Mouse (Mus musculus) spleen, postnatal 4 days (tissue): ENCODE data around the gene Nr5a1.

Experiments used
- DNase-seq, 2 experiments: peaks; one replicate each; pipeline ENCODE4 v3.0.0; 2022; ENCODE audit warnings: low spot score in 2 of 2

The Nr5a1 gene

DNA sequence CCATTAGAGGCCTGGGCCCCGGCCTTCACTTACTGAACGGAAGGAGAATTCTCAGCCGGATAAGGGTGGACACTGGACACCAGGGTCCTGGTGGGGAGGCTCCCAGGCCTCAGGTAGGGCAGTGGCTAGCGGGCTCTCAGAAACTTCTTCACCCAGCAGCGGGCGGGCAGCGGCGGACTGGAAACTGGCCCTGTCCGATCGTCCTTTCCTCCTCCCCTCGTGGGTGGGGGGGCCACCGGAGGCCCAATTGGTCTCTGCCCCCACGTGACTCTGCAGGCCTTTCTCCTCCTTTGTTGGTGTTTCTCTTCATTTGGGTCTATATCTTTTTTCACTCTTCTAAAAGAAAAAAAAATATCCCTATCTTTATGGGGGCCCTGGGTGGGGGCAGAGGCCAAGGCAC is at the start of gene Nr5a1:
Gene Nr5a1, minus strand, starts transcription at position 219 of the 400 bp plus-strand sequence.
- DNase-seq: no peak

DNA sequence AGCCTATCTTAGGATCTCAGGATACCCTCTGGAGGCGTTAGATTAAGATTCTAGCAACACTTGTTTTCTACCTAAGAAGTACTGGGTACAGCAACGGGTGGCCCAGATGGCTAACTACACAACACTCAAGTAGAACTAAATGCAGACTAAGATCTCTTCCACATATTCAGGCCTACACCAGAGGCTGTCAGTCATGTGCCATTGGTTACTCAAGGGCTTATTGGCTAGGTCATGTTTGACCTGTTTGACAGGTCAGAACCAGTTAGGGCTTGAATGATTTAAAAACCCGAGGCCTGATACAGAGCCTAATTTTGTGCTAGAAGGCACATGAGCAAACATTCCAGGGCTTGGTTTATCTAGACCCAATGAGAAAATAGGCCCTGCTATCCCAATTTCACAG is 25.5 kb upstream of the Nr5a1 start:
- no peak for DNase-seq

DNA sequence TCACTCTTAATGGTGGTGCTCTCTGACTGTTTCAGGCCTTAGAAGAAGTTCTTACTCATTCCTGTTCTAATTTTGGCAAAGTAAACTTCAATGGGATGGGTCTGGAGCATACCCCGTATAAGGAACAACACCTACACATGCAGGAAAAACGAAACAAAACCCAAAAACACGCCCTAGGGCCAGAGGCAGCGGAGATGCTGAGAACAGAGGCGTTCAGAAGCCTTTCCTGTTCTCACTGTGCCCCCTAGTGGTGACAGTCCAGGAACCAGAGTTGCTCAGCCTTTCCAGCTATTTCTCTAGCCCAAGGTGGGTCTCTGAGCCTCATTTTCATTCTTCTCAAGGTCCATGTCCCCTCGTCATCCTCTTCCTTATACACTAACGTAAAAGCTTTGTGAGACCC is 25.1 kb upstream of the Nr5a1 start:
- DNase-seq: peak; percentile 44 to 84

DNA sequence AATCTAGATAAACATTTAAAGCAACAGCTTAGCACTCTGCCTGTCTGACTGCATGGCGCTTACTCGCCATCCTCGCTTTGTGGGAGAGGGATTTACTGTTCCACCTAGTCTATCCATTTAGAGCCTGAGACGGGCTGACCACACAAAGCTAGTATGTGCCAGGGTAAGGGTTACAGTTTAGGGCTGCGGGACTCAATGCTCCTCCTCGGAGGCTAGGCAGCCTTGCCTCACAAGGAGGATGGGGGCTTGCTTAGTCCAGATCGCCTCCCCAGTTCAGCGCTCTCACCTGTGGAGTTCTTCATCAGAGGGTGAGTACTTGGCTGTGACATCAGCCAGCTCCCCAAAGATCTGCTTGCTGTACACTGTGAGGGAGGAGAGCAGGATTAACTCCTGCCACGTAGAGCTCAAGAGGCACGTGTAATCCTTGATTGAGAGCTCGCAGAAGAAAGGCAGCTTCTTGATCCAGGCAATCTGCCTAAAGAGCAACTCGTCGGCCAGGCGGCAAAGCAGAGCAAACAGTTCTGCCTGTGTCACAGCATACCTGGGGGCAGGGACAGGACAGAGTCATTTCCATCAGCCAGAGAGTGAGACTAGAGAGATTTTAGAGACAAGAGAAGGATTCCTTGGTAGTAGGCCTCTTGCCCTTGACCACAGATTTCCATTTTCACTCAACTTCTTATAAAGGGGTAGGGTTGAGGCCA is 24.4 kb upstream of the Nr5a1 start:
- no peak for DNase-seq

DNA sequence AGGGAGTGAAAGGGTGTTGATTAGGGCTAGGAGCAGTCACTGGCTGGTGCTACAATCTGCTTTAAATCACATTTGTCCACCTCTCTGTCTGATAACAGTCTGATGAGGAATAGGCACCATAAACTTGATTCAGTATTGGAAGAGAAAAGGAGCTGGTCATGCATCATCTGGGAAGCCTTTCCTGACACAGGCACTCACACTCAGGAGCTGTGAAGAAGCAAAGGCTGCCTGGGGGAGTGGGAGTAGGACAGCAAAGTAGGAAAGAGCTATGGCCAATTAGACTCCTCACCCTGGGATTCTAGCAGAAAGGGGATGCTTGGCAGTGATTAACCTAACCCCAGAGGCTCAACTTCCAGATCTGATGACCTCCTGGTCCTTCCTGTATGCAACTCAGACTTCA is 21.4 kb upstream of the Nr5a1 start:
- DNase-seq: no peak

DNA sequence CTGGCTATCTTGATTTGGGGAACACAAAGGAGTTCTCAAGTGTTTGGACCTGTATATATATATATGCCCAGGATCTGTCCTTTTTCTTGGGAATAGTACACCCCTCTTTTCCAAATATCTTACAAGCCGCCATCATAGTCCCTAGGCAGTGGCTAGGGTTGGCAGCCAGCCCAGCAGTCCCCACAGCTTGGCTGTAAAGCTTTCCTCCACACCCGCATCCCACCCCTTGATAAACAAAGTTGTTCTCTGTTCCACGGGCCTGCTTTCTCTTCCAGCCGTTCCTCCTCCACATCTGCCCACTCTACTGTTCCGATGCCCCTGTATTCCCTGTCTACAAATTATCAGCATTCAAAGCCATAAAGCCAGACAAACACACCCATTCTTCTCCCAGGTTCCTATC is 20.4 kb upstream of the Nr5a1 start:
- no peak for DNase-seq

DNA sequence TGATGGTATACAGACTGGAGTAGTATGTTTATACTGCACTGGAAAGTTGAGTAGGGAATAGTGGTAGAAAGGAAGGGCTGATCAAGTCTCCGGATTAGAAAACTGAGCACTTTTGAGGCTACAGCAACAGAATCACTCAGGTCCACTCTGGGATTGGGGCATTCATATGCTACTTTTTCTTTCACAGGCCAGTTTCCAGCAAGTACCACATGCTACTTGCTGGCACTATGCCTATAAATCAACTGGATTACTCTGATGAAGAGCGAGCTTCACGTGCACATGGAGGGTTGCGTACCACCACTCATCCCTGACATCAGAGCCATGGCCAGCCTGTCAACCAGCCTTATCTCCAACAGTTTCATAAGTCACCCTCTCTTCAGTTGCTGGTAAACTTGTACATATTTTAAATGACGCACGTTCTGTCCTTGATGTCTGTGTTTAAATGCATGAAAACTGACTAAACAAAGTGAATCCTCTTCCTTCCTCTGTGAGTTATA is 16.0 kb upstream of the Nr5a1 start:
- DNase-seq: no peak

DNA sequence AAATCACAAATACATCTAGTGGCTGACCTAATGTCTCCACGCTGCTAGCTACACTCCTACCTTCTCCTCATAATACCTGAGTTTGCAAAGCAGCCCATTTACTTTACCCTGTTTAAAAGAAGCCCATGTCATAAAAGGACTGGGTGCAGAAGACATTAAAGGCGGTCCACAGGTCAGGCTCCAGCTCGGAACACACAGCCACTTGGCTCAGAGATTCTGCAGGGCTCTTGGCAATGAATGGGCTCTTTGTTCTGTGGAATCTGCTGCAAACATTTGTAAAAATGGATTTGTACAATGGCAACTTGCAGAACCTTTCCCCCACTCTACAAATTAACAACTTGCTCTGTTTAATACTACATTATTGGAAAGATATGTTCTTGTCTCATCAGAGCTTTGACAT is 11.1 kb upstream of the Nr5a1 start:
- no peak for DNase-seq

DNA sequence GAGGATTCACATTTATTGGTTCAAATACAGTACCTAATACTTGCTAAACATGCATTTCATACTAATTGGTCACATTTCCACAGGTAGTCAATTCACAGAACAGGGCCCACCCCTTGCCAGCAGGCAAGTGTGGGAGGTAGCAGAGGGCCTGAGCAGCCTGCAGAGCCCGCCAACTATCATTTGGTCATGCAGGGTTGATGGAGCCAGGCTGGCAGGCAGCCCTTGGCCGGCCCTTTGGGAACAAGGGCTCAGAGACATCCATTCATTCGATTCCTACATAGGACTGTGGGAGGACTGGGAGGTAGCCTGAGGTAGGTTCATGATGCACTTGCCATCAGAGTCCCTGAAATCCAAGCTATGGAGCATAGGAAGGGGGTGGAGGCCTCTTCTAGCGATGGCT is 9.0 kb upstream of the Nr5a1 start:
- DNase-seq: no peak

DNA sequence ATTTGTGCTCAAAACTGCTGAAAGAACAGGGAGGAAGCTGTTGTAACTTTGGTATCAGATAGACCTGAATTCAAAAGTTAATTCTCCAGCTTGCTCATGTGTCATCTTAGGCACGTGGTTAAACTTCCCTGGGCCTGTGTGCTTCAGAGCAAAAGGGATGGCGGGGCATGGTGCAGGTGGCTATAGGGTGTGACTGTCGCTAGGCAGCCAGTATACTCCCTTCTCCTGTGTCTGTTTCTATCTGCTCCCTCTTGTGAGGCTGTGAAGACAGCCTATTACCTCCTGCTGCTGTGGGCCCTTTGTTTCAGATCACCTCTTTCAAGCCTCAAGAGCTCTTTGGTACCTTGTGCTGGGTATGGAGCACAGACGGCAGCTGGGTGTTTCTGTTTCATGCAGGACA is 7.7 kb upstream of the Nr5a1 start:
- no peak for DNase-seq

DNA sequence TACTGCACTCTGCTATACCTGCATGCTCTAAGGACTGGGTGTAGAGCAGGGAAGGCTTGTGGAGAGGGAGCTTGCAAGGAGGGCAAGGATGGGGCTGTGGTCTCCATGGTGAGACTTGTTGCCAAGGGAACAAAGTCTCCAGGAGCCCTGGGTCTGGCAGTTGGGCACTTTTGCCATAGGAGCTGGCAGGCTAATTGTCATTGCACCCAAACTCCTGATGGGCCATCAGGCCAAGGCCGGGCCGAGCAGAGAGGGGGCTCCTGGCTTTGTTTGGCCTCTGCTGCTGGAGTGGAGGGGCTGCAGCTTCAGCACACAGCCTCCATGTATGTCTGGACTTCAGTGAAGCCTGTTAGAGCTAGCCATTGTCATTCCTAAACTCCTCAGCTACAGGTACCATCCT is 6.3 kb upstream of the Nr5a1 start:
- no peak for DNase-seq

DNA sequence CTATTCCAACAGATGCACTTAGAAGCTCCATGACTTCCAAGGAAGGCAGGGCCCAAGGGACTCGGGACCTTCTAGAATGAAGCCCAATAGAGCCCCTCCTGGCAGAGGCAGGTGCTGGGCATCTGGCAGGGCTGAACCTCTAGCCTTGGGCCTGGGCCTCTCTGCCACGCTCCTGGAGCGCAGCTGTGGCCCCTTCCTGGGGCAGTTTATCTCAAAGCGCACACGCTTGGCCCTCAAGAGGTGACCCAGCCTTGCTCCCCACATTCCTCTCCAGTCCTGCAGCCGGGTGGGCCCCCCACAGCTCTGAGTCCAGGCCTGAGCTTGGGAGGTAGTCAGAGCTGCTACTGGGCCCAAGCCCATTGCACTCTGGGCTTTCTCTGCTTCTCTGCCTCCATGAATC is 5.0 kb upstream of the Nr5a1 start:
- no peak for DNase-seq

DNA sequence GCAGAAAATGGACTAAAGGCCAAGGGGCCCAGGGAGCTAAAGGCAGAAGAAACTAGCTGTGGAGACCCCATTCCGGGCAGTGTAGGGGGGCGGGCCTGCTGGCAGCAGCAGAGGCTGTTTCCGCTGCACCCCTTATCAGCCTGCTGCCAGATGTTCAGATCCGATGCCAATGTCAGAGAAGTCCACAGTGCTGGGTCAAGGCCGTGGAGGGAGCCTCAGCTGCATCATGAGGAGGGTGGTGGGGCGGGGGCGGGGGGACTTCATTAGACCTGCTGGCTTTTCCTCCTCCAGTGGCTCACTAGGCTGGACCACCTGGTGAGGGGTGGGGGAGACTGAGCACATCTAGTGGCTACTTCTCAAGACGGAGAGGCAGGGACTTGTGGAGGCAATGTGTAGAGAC is 4.3 kb upstream of the Nr5a1 start:
- DNase-seq: no peak

DNA sequence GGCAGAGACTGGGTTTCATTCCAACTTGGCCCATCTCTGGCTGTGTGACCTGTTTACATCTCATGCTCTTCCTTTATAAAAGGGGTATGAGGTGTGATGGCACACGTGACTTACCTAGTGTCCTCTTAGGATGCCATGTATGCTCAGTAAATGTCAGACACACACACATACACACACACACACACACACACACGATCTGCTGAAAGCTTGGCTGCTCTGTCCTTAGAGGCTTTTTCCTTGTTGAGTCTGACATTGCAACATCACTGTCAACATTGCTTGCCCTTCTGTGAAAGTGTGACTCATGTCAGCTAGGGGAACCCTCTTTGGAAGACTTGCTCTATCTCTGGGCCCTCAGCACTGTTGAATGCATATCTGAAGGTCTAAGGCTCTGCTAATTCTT is 3.1 kb upstream of the Nr5a1 start:
- DNase-seq: no peak

DNA sequence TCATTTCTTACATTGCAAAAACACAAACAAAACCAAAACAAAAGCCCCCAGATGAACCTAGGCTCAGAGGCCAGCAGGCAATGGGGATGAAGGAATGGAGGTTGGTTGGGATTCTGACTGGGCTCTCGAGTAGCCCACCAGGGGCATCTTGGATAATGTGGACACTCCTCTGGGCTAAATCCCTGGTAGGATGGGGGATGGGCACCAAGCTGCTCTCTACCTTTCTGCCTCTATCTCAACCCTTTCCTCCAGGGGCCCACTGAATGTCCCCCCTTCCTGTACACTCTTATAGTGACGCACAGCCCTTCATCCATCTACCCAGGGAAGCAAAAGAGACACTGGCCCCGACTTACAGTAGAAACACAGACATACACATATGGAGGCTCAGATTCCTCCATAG is 746 bp downstream of the Nr5a1 start:
- DNase-seq: no peak

DNA sequence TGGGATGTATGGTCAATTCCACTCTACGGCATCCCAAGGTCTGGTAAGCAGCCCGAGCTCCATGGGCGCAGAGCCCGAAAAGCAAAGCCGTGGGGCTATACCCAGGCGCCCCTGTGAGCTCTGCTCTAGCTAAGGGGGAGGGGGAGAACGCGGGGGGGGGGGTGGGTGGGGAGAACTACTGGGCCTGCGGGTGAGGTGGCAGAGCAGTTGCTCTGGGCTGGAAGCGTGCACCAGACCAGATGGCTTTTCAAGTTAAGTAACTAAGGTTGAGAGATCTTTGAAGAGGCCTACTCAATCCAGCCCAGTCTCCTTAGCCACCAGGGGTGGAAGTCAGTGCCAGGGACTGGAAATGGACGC is 1.6 kb downstream of the Nr5a1 start:
- DNase-seq: no peak

DNA sequence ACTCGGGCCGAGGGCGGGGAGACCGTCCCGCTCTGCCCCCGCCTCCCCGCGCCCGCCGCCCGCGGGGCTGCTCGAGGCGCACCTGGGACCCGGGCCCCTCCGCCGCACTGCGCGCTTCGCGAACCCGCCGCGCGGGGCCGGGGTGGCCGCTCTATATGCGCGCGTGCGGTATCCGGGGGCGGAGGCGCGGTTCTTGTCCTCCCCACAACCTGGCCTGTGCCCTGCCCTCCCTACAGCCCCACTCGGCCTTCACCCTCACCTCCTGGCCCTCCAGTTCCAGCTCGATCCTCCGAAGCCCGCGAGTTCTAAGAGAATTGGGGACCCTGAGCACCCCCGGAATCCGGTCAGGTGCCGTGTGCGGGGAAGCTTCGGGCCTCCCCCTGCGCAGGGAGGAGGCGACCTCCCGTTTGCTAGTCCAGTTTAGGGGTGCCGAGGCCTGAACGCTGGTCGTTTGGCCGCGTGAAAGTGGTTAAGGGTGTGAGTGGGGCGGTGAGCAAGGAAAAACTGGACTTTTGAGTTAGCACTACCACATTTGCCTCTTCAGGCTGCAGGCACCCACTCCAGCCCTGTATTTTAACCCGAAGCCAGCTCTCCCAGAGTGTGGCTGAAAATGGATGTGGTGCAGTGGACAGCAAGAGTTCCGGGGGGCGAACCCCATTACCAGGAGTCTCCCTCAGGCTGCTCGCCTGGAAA is 2.1 kb downstream of the Nr5a1 start:
- DNase-seq: no peak

DNA sequence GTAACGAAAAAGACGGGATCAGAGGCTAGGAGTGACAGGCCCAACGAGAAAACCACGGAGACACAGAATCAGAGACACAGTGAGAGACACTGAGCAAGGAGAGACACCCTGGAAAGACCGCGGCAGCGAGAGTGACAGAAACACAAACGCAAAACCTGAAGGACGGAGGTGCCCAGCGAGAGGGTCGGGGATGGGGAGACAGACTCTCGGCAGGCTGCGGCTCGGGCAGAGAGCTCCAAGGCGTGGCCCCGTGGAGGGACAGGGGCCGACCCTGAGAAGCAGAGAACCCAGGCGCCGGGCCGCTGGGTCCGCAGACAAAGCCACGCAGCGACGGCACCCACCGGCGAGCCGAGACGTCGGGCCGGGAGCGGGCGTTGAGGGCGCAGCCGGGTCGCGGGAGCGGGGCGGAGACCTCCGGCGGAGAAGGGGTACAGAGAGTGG is 2.9 kb downstream of the Nr5a1 start:
- DNase-seq: no peak

DNA sequence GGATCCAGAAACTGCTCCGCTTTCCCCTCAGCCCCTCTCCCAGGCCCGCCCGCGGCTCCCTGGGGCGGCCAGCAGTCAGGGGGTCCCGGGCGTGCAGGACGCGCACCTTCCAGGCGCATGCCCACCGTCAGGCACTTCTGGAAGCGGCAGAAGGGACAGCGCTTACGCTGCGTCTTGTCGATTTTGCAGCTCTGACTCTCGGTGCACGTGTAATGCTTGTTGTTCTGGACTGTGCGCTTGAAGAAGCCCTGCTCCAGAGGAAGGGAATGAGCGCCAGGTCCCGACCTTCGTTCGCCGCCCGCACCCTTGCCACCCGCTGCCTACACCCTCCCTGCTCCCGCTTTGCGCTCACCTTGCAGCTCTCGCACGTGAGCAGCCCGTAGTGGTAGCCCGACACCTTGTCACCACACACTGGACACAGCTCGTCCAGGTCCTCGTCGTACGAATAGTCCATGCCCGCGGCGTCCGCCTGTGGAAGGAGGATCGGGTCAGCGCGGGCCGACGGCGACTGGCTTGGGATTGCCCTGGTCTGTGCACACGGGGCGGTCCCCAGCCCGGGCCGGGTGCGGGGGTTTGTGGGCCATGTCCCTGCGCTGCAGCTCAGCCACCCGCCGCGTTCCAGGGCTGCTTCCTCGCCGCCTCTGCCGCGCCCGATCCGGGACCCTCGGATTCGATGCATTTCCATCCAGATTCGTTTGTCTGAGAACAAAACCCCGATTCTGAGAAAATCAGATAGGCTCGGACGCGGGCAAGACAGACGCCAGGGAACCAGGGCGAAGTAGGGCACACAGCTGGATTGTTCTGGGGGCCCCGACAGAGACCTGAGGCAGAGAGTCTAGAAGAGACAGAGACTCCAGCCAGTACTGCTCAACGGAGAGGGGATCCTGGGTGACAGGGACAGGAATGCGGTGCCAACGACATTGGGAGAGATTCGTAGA is 3.8 kb downstream of the Nr5a1 start:
- DNase-seq: no peak

DNA sequence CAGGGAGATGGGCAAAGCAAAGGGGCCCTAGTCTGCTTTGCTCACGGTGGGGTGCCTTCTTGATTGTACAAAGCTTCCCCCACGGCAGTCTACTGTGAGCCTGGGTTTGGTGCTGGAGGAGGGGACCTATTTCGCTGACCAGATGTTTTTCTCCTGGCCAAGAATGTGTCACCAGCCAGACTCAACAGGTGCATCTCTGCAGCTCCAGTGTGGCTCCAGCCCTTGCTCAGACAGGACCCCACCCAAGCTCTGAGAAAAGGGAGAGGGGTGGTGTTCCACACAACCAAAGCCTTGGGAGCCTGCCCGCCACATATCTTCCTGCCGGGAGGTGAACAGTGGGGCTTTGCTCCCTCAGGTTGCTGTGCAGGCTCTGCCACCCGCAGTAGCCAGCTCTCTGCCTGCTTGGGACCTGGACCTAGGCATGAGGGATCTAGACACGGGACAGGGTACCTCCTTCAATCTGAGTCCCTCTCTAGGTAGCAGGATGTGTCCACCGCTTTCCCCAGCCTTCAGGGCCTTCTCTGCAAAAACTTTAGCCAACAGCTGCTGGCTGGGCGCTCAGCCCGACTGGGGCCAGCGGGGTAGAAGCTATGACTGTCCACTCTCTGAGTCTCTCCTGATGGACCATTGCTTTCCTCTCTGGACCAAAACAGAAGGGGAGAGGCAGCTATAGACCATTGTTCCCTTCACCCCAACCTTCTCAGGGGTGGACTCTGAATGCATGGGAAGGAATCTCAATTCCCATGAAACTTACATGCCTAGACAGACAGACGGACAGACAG is 5.2 kb downstream of the Nr5a1 start:
- no peak for DNase-seq

DNA sequence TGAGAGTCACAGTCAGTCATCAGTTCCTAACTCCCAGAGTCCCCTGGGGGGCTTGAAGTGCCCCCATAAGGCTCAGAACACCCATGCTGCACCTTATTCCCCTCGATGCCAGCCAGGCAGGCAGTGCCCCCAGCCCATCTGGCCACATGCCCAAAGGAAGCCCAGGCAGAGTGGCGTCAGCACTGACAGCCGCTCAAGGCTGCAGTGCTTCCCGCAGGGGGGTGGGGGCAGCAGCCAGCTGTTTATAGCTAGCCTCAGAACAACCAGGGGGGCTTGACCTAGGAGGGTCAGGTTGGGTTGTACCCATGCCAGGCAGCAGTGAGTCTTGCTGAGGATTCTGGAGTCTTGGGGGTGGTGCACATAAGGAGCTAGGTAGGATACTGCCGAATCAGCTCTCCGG is 7.7 kb downstream of the Nr5a1 start:
- no peak for DNase-seq

DNA sequence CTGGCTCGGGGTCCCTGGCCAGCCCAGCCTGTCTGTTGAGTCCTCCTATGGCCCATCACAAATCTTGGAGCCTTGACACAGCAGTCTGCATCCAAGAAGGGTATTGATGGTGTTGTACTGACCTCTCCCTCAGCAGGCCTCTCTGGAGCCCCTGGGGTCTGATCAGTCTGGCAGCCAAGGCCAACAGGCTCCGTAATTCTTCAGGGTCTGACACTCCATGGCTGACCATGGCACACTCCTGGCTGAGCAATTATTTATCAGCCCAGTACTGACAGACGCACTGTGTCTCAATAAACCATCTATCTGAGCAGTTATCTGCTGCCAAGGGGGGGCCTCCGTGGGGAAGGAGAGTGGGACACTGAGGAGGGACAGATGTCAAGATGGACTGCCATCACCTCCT is 9.3 kb downstream of the Nr5a1 start:
- no peak for DNase-seq
